Mouse (Mus musculus) limb, embryonic 11.5 days (tissue): Measurements from ENCODE around the gene Cd59b. TPM values are rescaled to one million over a fixed set of nuclear protein-coding genes. Genes with fewer than 3 reads are reported as not detected.
A peak's percentile ranks its signal among the peaks of the same experiment; 100 is the strongest.

Source experiments
- ATAC-seq: fragments of 200-750 bp; cut with Nextera tagmentation; 2 replicates; pipeline ENCODE4 v1.8.0; 2017; ENCODE audit warnings: low read depth; ENCODE audit not compliant: insufficient number of reproducible peaks, low FRiP score, low TSS enrichment
- DNase-seq: peaks from one replicate; pipeline ENCODE4 v3.0.0-alpha.2; 2015; ENCODE audit warnings: low spot score
- H3K27ac ChIP-seq: fragments of 300-500 bp; sonication (generic); replicated peaks from 2 replicates; pipeline ENCODE4 v1.5.1; 2014; ENCODE audit warnings: low read depth, mild to moderate bottlenecking, low read length
- H3K27me3 ChIP-seq: fragments of 300-500 bp; sonication (generic); 2 replicates; pipeline ENCODE4 v1.6.1; 2014; ENCODE audit warnings: mild to moderate bottlenecking, low read length, mixed read lengths; ENCODE audit not compliant: control insufficient read depth, insufficient read depth
- H3K36me3 ChIP-seq: fragments of 300-500 bp; sonication (generic); 2 replicates; pipeline ENCODE4 v1.6.1; 2014; ENCODE audit warnings: mild to moderate bottlenecking, low read length, moderate library complexity, mixed read lengths; ENCODE audit not compliant: control insufficient read depth, insufficient read depth
- H3K4me1 ChIP-seq: fragments of 300-500 bp; sonication (generic); 2 replicates; pipeline ENCODE4 v1.6.1; 2014; ENCODE audit warnings: low read length, mixed read lengths; ENCODE audit not compliant: control insufficient read depth, insufficient read depth
- H3K4me2 ChIP-seq: fragments of 300-500 bp; sonication (generic); 2 replicates; pipeline ENCODE4 v1.6.1; 2014; ENCODE audit warnings: low read depth, mild to moderate bottlenecking, moderate library complexity; ENCODE audit not compliant: severe bottlenecking
- H3K4me3 ChIP-seq: fragments of 300-500 bp; sonication (generic); 2 replicates; pipeline ENCODE4 v1.5.1; 2014; ENCODE audit warnings: low read depth, low read length
- H3K9ac ChIP-seq: fragments of 300-500 bp; sonication (generic); 2 replicates; pipeline ENCODE4 v1.6.1; 2014; ENCODE audit warnings: mild to moderate bottlenecking, low read length
- H3K9me3 ChIP-seq: fragments of 300-500 bp; sonication (generic); 2 replicates; pipeline ENCODE4 v1.6.1; 2016; ENCODE audit warnings: low read length; ENCODE audit not compliant: control insufficient read depth
- whole genome bisulfite sequencing: fragments of 180-500 bp; shearing (Covaris S2); extraction: QIAGEN DNeasy Blood & Tissue Kit; methylation state at CpG from one replicate; pipeline ENCODE4 v1.1.7; 2014; 5-methylcytosine and 5-hydroxymethylcytosine counted together
- polyA plus RNA-seq: library from polyadenylated mRNA; unstranded; fragments of >200 nt; fragmentation: Nextera tagmentation; extraction: Ambion mirVana; gene quantifications from 2 replicates; pipeline ENCODE4 v1.2.1, GENCODE M21; 2014

The Cd59b gene
- 4.9 and 5.7 TPM in 2 replicates for polyA plus RNA-seq

DNA sequence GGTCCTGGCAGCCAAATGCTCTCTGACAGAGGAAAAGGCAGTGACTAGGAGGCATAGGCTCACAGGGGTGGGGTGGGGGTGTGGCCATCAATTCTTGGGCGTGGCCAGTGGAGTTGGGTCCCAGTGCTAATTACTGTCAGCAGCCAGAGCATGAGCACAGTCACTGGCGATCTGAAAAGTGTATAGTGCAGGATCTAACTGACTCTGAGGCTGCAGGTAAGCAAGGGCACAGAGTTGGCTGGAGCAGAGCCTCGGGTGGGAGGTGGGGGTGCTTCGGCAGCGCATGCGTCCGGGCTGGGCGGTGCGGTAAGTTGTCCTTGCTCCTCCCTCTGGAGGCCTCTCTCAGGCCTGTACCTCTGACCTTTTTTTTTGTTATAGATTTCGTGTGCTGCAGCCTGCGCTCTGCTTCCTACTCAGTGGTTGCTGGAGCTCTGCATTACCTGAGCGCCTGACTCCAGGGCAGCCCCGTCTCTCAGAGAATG is at the start of gene Cd59b:
Gene Cd59b, plus strand, starts transcription at position 146 of the 482 bp plus-strand sequence.
- Histone ChIP-seq H3K9ac (peak within 1 kb of the TSS; percentile 36), H3K36me3 (no peaks in the 10 kb centered on the region), H3K4me1 (no peaks in the 10 kb centered on the region), H3K4me2 (peak within 1 kb of the TSS; percentile 51), H3K27ac (no peak within 1 kb of the TSS), H3K27me3 (no peaks in the 10 kb centered on the region), H3K4me3 (peak within 1 kb of the TSS; percentile 31), H3K9me3 (no peaks in the 10 kb centered on the region)
- DNase-seq (peak; percentile 78), ATAC-seq (peak; percentile 89)
- 2% methylated on average over 13 of the region's 13 CpGs for WGBS

DNA sequence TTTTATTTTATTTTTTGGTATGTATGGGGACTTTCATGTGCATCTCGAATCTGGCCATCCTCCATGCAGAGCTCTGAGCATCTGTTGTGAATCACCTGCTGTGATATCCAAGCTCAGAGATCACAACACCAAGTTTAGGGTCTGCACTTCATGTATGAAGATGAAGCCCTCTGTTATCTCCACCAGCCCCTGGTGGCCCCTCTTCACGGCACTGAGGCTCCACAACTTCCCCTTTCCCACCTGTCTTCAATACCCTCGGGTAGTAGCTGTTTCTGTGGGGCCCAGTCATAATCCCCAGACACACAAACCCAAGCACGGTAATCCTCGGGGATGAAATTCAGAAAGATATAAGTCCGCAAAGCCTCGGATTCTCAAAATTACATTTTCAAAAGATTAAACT is 46.6 kb upstream of the Cd59b start:
- H3K4me1 ChIP-seq = no peaks in the 10 kb centered on the region
- no peak for ATAC-seq
- 85% methylated on average over 7 of the region's 7 CpGs for WGBS

GRCm38 (mm10) chr2:104024656-104025055 is 45.0 kb upstream of the Cd59b start:
- no peaks in the 10 kb centered on the region for H3K36me3 ChIP-seq
- peaks cover 8% of the 10 kb centered on the region; the same call in 1 of the 2 replicates for H3K4me1 ChIP-seq
- 85% methylated on average over 4 of the region's 4 CpGs for WGBS
- no peak overlapping the region for H3K4me3 ChIP-seq
- no peak overlapping the region for H3K9ac ChIP-seq
- H3K4me2 ChIP-seq = no peak overlapping the region
- no peaks in the 10 kb centered on the region for H3K9me3 ChIP-seq
- ATAC-seq (no peak), DNase-seq (no peak)
- no peaks in the 10 kb centered on the region for H3K27me3 ChIP-seq
- no peak overlapping the region for H3K27ac ChIP-seq

More for the DNA sequence above, 46.6 kb upstream of the Cd59b start:
- DNase-seq = no peak
- Histone ChIP-seq H3K4me2 (no peak overlapping the region), H3K4me3 (no peak overlapping the region), H3K27me3 (no peaks in the 10 kb centered on the region), H3K36me3 (no peaks in the 10 kb centered on the region), H3K9me3 (no peaks in the 10 kb centered on the region), H3K9ac (no peak overlapping the region), H3K27ac (no peak overlapping the region)

DNA sequence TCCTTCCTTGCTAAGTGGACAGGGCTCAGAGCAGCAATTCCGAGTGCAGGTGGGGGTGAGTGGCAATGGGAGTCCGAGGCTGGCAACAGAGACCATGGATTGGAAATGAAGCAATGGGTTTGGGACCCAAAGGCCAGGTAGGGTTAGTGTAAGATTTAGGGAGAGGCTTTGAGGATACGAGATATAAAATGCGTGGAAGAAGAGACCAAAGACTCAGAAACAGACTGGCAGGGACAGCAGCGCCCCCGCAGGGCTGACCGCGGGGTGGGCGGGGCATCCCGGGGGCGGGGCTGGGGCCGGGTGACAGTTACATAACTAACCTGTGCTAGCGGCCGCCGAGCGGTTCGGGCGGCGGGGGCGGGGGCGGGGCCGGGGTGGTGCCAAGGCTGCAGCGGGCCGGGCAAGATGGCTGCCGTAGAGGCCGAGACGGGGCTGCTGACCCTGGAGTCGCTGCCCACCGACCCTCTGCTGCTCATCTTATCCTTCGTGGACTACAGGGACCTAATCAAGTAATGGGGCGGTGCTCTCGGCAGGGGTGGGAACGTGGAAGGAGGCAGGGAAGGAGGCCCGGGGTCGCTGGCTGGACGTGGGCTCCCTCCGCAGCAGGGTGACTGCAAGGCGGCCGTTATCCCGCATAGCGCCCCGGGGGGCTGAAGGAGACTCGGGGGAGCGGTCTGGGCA is 42.1 kb upstream of the Cd59b start, which contains the start of gene Fbxo3:
Gene Fbxo3, plus strand, starts transcription at position 264 of the 681 bp plus-strand sequence.
- WGBS = under 1% methylated on average over 29 of the region's 44 CpGs
- Histone ChIP-seq H3K4me2 (peak within 1 kb of the TSS; percentile 57), H3K27ac (no peak within 1 kb of the TSS), H3K27me3 (no peaks in the 10 kb centered on the region), H3K9me3 (no peaks in the 10 kb centered on the region), H3K4me3 (peak within 1 kb of the TSS; percentile 99), H3K4me1 (peaks cover 8% of the 10 kb centered on the region; the same call in 1 of the 2 replicates), H3K9ac (peak within 1 kb of the TSS; percentile 95), H3K36me3 (no peaks in the 10 kb centered on the region)
- DNase-seq = peak; percentile 90
- ATAC-seq = peak; percentile 94

GRCm38 (mm10) chr2:104028139-104028723 is 41.4 kb upstream of the Cd59b start, which contains the start of gene 4931422A03Rik:
Gene 4931422A03Rik, minus strand, starts transcription at chr2:104028361.
- DNase-seq (no peak), ATAC-seq (peak; percentile 58; the same call in 1 of the 2 replicates)
- Histone ChIP-seq H3K27ac (no peak within 1 kb of the TSS), H3K4me2 (peak within 1 kb of the TSS; percentile 57), H3K9me3 (no peaks in the 10 kb centered on the region), H3K4me1 (peaks cover 8% of the 10 kb centered on the region; the same call in 1 of the 2 replicates), H3K27me3 (no peaks in the 10 kb centered on the region), H3K4me3 (peak within 1 kb of the TSS; percentile 99), H3K36me3 (no peaks in the 10 kb centered on the region), H3K9ac (peak within 1 kb of the TSS; percentile 95)
- WGBS = 1% methylated on average over 32 of the region's 32 CpGs

- Histone ChIP-seq H3K9ac (0 out of 2 replicates have a peak overlapping the region, but pooled peaks have one; percentile 19), H3K27me3 (no peaks in the 10 kb centered on the region), H3K9me3 (no peaks in the 10 kb centered on the region), H3K4me2 (peak overlapping the region; percentile 57; the same call in 1 of the 2 replicates), H3K27ac (no peak overlapping the region), H3K4me1 (peaks cover 8% of the 10 kb centered on the region; the same call in 1 of the 2 replicates), H3K36me3 (peaks cover 2% of the 10 kb centered on the region; the same call in 1 of the 2 replicates), H3K4me3 (no peak overlapping the region)
- ATAC-seq (no peak), DNase-seq (no peak)
- WGBS = 86% methylated on average over 2 of the region's 2 CpGs
Observed at GRCm38 (mm10) chr2:104029074-104029473, 40.6 kb upstream of the Cd59b start.

- no peak for DNase-seq
- no peak for ATAC-seq
- no peaks in the 10 kb centered on the region for H3K27me3 ChIP-seq
Observed at GRCm38 (mm10) chr2:104030381-104030780, 39.3 kb upstream of the Cd59b start.

GRCm38 (mm10) chr2:104032056-104032455 is 37.6 kb upstream of the Cd59b start:
- ATAC-seq = no peak
- H3K4me2 ChIP-seq = no peak overlapping the region
- WGBS = 91% methylated on average over 3 of the region's 3 CpGs

More at GRCm38 (mm10) chr2:104030381-104030780, 39.3 kb upstream of the Cd59b start:
- Histone ChIP-seq H3K9ac (no peak overlapping the region), H3K9me3 (no peaks in the 10 kb centered on the region), H3K4me1 (peaks cover 8% of the 10 kb centered on the region; the same call in 1 of the 2 replicates), H3K27ac (no peak overlapping the region), H3K4me3 (no peak overlapping the region), H3K36me3 (peaks cover 4% of the 10 kb centered on the region; the same call in 1 of the 2 replicates), H3K4me2 (no peak overlapping the region)
- 87% methylated on average over 3 of the region's 3 CpGs for WGBS

More at GRCm38 (mm10) chr2:104032056-104032455, 37.6 kb upstream of the Cd59b start:
- Histone ChIP-seq H3K4me3 (no peak overlapping the region), H3K27ac (no peak overlapping the region), H3K27me3 (no peaks in the 10 kb centered on the region), H3K4me1 (peaks cover 8% of the 10 kb centered on the region; the same call in 1 of the 2 replicates), H3K9me3 (no peaks in the 10 kb centered on the region), H3K36me3 (peaks cover 5% of the 10 kb centered on the region; the same call in 1 of the 2 replicates), H3K9ac (no peak overlapping the region)
- DNase-seq = no peak
